Mouse (Mus musculus) small intestine, adult 2 months (tissue): ENCODE results near the gene Syce2. TPM values are rescaled to one million over a fixed set of nuclear protein-coding genes. Genes with fewer than 3 reads are reported as not detected.

Source experiments
- H3K27ac ChIP-seq: fragments of 200-500 bp; 2 replicates; pipeline ENCODE4 v1.5.1; 2012; ENCODE audit warnings: low read depth, low read length, control low read depth, inconsistent platforms; ENCODE audit not compliant: insufficient read depth
- H3K27me3 ChIP-seq: fragments of 200-500 bp; 2 replicates; pipeline ENCODE4 v1.6.1; 2012; ENCODE audit warnings: mild to moderate bottlenecking, moderate library complexity, low read length, inconsistent platforms; ENCODE audit not compliant: control insufficient read depth, insufficient read depth
- H3K36me3 ChIP-seq: fragments of 200-500 bp; 2 replicates; pipeline ENCODE4 v1.6.1; 2012; ENCODE audit warnings: mild to moderate bottlenecking, low read length, control low read depth, inconsistent platforms; ENCODE audit not compliant: control insufficient read depth, insufficient read depth
- H3K4me1 ChIP-seq: fragments of 200-500 bp; 2 replicates; pipeline ENCODE4 v1.6.1; 2012; ENCODE audit warnings: low read length, inconsistent platforms, mixed read lengths; ENCODE audit not compliant: control insufficient read depth, insufficient read depth, insufficient read length
- H3K4me3 ChIP-seq: fragments of 200-500 bp; 2 replicates; pipeline ENCODE4 v1.5.1; 2012; ENCODE audit warnings: low read depth, mild to moderate bottlenecking, control low read depth, inconsistent platforms, low read length, moderate library complexity
- CTCF ChIP-seq: fragments of 200-500 bp; IDR thresholded peaks from 2 replicates; pipeline ENCODE4 v1.5.1; 2012; ENCODE audit warnings: low read depth, mild to moderate bottlenecking, control low read depth, inconsistent platforms, low read length, moderate library complexity, mixed read lengths; ENCODE audit not compliant: insufficient replicate concordance, insufficient read length; ENCODE audit errors: extremely low read depth
- POLR2A ChIP-seq: fragments of 200-500 bp; IDR thresholded peaks from 2 replicates; pipeline ENCODE4 v1.6.1; 2012; ENCODE audit warnings: low read depth, mild to moderate bottlenecking, control low read depth, inconsistent platforms, low read length, moderate library complexity
- WGBS: fragments of 180-500 bp; shearing (Covaris S2); methylation state at CpG from one replicate; pipeline ENCODE4 v1.1.7; 2018; 5-methylcytosine and 5-hydroxymethylcytosine counted together
- polyA plus RNA-seq: library from polyadenylated mRNA; depleted of rRNA; stranded (reverse); fragments of >200 nt; gene quantifications from 2 replicates; pipeline ENCODE4 v1.2.3, GENCODE M21; 2012

Gene Syce2
- polyA plus RNA-seq, 1 experiment = 2.1 TPM

GRCm38 (mm10) chr8:84913960-84914359 lies 42.0 kb downstream of the Syce2 start:
- Histone ChIP-seq H3K27ac (no peak overlapping the region), H3K4me1 (peaks cover 8% of the 10 kb centered on the region), H3K36me3 (no peaks in the 10 kb centered on the region), H3K4me3 (no peak overlapping the region), H3K27me3 (no peaks in the 10 kb centered on the region; the same call in 1 of the 2 replicates)
- WGBS = 46% methylated on average over 4 of the region's 4 CpGs
- TF ChIP-seq POLR2A = no peak
- peak; percentile 33; the same call in 1 of the 2 replicates for TF ChIP-seq CTCF

GRCm38 (mm10) chr8:84915269-84915668 lies 43.4 kb downstream of the Syce2 start:
- H3K4me1 ChIP-seq = peaks cover 6% of the 10 kb centered on the region
- H3K4me3 ChIP-seq = no peak overlapping the region
- no peaks in the 10 kb centered on the region for H3K36me3 ChIP-seq
- no peak overlapping the region for H3K27ac ChIP-seq
- TF ChIP-seq POLR2A = no peak
- WGBS = 91% methylated on average over 8 of the region's 8 CpGs
- no peaks in the 10 kb centered on the region; the same call in 1 of the 2 replicates for H3K27me3 ChIP-seq

GRCm38 (mm10) chr8:84917781-84918180 lies 45.9 kb downstream of the Syce2 start:
- TF ChIP-seq CTCF = no peak
- TF ChIP-seq POLR2A = no peak
- Histone ChIP-seq H3K27ac (no peak overlapping the region), H3K36me3 (no peaks in the 10 kb centered on the region), H3K4me1 (peaks cover under 1% of the 10 kb centered on the region), H3K4me3 (no peak overlapping the region), H3K27me3 (no peaks in the 10 kb centered on the region)
- 67% methylated on average over 20 of the region's 20 CpGs for WGBS

- H3K27me3 ChIP-seq = no peaks in the 10 kb centered on the region
- H3K4me1 ChIP-seq = no peaks in the 10 kb centered on the region
- no peaks in the 10 kb centered on the region for H3K36me3 ChIP-seq
- WGBS = 90% methylated on average over 15 of the region's 15 CpGs
- no peak overlapping the region for H3K27ac ChIP-seq
- TF ChIP-seq CTCF (no peak), POLR2A (no peak)
- no peak overlapping the region for H3K4me3 ChIP-seq
Observed at GRCm38 (mm10) chr8:84918646-84919045, 46.7 kb downstream of the Syce2 start.

GRCm38 (mm10) chr8:84921596-84921995 lies 49.7 kb downstream of the Syce2 start:
- no peak for TF ChIP-seq CTCF
- no peak for TF ChIP-seq POLR2A
- 64% methylated on average over 2 of the region's 2 CpGs for WGBS

GRCm38 (mm10) chr8:84925557-84925956 lies 53.6 kb downstream of the Syce2 start:
- TF ChIP-seq POLR2A = no peak
- TF ChIP-seq CTCF = no peak
- Histone ChIP-seq H3K27ac (no peak overlapping the region), H3K4me1 (0 out of 2 replicates have a peak, but pooled peaks cover 3% of the 10 kb centered on the region), H3K36me3 (no peaks in the 10 kb centered on the region), H3K4me3 (no peak overlapping the region), H3K27me3 (peaks cover 16% of the 10 kb centered on the region)
- 48% methylated on average over 7 of the region's 7 CpGs for WGBS

More at GRCm38 (mm10) chr8:84921596-84921995, 49.7 kb downstream of the Syce2 start:
- Histone ChIP-seq H3K27ac (no peak overlapping the region), H3K27me3 (no peaks in the 10 kb centered on the region), H3K36me3 (no peaks in the 10 kb centered on the region), H3K4me1 (no peaks in the 10 kb centered on the region), H3K4me3 (no peak overlapping the region)

- Histone ChIP-seq H3K27me3 (peaks cover 21% of the 10 kb centered on the region), H3K4me1 (0 out of 2 replicates have a peak, but pooled peaks cover 3% of the 10 kb centered on the region), H3K4me3 (no peak overlapping the region), H3K27ac (no peak overlapping the region), H3K36me3 (no peaks in the 10 kb centered on the region)
- TF ChIP-seq POLR2A (no peak), CTCF (no peak)
- 92% methylated on average over 1 of the region's 1 CpGs for WGBS
Observed at GRCm38 (mm10) chr8:84927513-84927912, 55.6 kb downstream of the Syce2 start.
